Mouse (Mus musculus) lung, postnatal 0 days (tissue): ENCODE data around the gene Ptprcap. TPM values are rescaled to one million over a fixed set of nuclear protein-coding genes. Genes with fewer than 3 reads are reported as not detected.

Experiments
- ATAC-seq: fragments of 200-750 bp; cut with Nextera tagmentation; 2 replicates; pipeline ENCODE4 v1.8.0; 2017; ENCODE audit warnings: moderate library complexity
- DNase-seq: peaks from one replicate; pipeline ENCODE4 v3.0.0-alpha.2; 2016; ENCODE audit warnings: low spot score
- H3K27ac ChIP-seq: fragments of 300-500 bp; sonication (generic); 2 replicates; pipeline ENCODE4 v1.5.1; 2014; ENCODE audit warnings: antibody characterized with exemption, mild to moderate bottlenecking, low read length, mixed read lengths
- H3K27me3 ChIP-seq: fragments of 300-500 bp; sonication (generic); replicated peaks from 2 replicates; pipeline ENCODE4 v1.6.1; 2014; ENCODE audit warnings: low read length, mixed read lengths; ENCODE audit not compliant: insufficient read depth
- H3K36me3 ChIP-seq: fragments of 300-500 bp; sonication (generic); 2 replicates; pipeline ENCODE4 v1.6.1; 2014; ENCODE audit warnings: low read length, mixed read lengths; ENCODE audit not compliant: insufficient read depth
- H3K4me1 ChIP-seq: fragments of 300-500 bp; sonication (generic); 2 replicates; pipeline ENCODE4 v1.6.1; 2014; ENCODE audit warnings: antibody characterized with exemption, low read depth, low read length, mixed read lengths; ENCODE audit not compliant: insufficient read depth
- H3K4me2 ChIP-seq: fragments of 300-500 bp; sonication (generic); replicated peaks from 2 replicates; pipeline ENCODE4 v1.6.1; 2014; ENCODE audit warnings: low read depth, mild to moderate bottlenecking, low read length, moderate library complexity, mixed read lengths
- H3K4me3 ChIP-seq: fragments of 300-500 bp; sonication (generic); 2 replicates; pipeline ENCODE4 v1.5.1; 2014; ENCODE audit warnings: low read depth, low read length
- H3K9ac ChIP-seq: fragments of 300-500 bp; sonication (generic); replicated peaks from 2 replicates; pipeline ENCODE4 v1.6.1; 2014; ENCODE audit warnings: low read depth, mild to moderate bottlenecking
- H3K9me3 ChIP-seq: fragments of 300-500 bp; sonication (generic); 2 replicates; pipeline ENCODE4 v1.6.1; 2016; ENCODE audit warnings: low read length, mixed read lengths
- CTCF ChIP-seq: IDR thresholded peaks from 2 replicates; pipeline ENCODE4 v1.5.1; 2016; ENCODE audit warnings: antibody characterized with exemption, mild to moderate bottlenecking
- EP300 ChIP-seq: IDR thresholded peaks from 2 replicates; pipeline ENCODE4 v1.6.1; 2016; ENCODE audit warnings: antibody characterized with exemption, mild to moderate bottlenecking, control low read depth
- WGBS: fragments of 180-500 bp; shearing (Covaris S2); extraction: QIAGEN DNeasy Blood & Tissue Kit; methylation state at CpG from one replicate; pipeline ENCODE4 v1.1.7; 2014; 5-methylcytosine and 5-hydroxymethylcytosine counted together
- polyA plus RNA-seq: library from polyadenylated mRNA; unstranded; fragments of >200 nt; fragmentation: Nextera tagmentation; extraction: Ambion mirVana; gene quantifications from 2 replicates; pipeline ENCODE4 v1.2.1, GENCODE M21; 2015

Ptprcap gene
- polyA plus RNA-seq, 1 experiment from 2014 or later: 3.7 TPM

DNA sequence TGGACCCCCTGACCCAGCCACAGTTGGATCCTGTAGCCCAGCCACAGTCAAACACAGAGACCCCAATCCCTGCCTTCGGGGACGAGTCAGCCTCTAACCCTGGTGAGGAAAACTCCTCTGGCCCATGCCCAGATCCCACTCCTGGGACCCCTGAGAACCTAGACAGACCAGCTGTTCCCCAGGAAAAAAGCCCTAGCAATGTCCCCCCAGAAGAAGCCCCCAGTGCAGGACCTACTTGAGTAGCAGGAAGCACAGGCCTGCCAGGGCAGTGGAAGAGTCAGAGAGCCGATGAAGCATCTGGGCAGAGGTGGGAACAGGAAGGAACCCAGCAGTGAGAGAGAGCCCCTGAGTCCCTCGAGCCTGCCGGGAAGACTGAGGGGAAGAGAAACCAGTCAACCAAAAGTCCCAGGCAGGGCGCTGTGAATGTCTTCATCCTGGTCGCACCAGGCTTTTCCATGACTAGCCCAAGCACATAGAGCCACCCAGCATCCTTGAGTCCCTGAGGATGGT, 9.6 kb upstream of the Ptprcap start, which contains the start of gene Cabp4:
Cabp4 (minus strand) TSS at position 275 of the 510 bp plus-strand sequence.
- DNase-seq (no peak), ATAC-seq (no peak)
- H3K4me2 ChIP-seq: no peak within 1 kb of the TSS
- no peaks in the 10 kb centered on the region for H3K9me3 ChIP-seq
- H3K27ac ChIP-seq: no peak within 1 kb of the TSS; the same call in 1 of the 2 replicates
- TF ChIP-seq CTCF (no peak), EP300 (no peak)
- no peak within 1 kb of the TSS for H3K4me3 ChIP-seq
- H3K4me1 ChIP-seq: peaks cover 7% of the 10 kb centered on the region; the same call in 1 of the 2 replicates
- 74% methylated on average over 7 of the region's 7 CpGs for WGBS
- H3K36me3 ChIP-seq: no peaks in the 10 kb centered on the region
- no peaks in the 10 kb centered on the region for H3K27me3 ChIP-seq
- H3K9ac ChIP-seq: no peak within 1 kb of the TSS

DNA sequence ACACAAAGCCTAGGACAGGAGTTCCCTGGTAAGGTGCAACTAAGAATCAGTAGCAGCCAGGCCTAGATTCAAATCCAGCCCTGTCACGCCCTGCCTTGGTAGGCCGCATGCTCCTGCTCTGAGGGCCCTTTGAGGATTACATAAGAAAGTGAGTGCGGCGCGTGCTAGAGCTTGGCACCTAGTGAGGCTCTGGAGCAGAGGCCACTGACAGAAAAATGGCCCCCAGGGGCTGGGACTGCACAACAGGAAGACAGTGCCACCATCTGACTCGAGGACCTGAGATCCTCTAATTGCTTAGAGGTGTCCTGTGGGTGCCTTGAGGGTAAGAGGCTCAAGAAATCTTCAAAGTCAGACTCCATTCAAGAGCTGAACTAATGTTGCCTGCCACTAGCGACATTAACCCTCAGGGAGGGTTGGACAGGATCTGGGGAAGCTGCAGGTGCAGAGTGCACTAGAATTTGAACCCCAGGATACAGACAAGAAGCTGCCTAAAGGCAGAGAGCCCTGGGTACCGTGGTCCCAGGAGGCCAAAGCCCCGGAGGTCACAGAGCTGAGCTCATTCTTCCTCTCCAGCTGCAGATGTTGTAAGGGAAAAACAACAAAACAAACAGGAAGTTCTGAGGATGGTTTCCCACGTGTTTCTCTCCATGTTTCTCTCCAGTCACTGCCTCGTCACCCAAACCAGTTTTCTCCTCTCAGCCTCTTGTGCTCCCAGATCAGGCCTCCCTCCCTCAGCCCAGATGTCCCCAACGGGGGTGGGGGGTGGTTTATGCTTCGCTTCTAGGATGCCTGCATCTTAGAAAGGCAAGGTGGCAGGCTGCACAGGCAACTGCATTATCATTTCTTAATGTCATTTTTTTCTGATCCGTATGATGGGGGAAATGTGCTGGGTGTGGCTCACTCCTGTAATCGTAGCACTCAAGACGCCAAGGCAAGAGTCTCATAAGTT, 8.6 kb upstream of the Ptprcap start:
- Histone ChIP-seq H3K27ac (peak overlapping the region; percentile 43), H3K4me1 (peaks cover 12% of the 10 kb centered on the region; the same call in 1 of the 2 replicates), H3K9me3 (no peaks in the 10 kb centered on the region), H3K36me3 (no peaks in the 10 kb centered on the region), H3K4me2 (no peak overlapping the region), H3K4me3 (no peak overlapping the region), H3K9ac (no peak overlapping the region), H3K27me3 (no peaks in the 10 kb centered on the region)
- 64% methylated on average over 16 of the region's 16 CpGs for WGBS
- ATAC-seq (no peak), DNase-seq (peak; percentile 35)
- TF ChIP-seq CTCF (no peak), EP300 (no peak)

GRCm38 (mm10) chr19:4145936-4146335, 7.5 kb upstream of the Ptprcap start:
- DNase-seq (no peak), ATAC-seq (no peak)
- Histone ChIP-seq H3K4me1 (peaks cover 12% of the 10 kb centered on the region; the same call in 1 of the 2 replicates), H3K27me3 (no peaks in the 10 kb centered on the region), H3K27ac (no peak overlapping the region), H3K4me2 (no peak overlapping the region), H3K9ac (no peak overlapping the region), H3K9me3 (no peaks in the 10 kb centered on the region), H3K36me3 (no peaks in the 10 kb centered on the region; the same call in 1 of the 2 replicates), H3K4me3 (no peak overlapping the region)
- 91% methylated on average over 5 of the region's 5 CpGs for WGBS
- no peak for TF ChIP-seq CTCF
- no peak for TF ChIP-seq EP300

- DNase-seq (no peak), ATAC-seq (no peak)
- 62% methylated on average over 12 of the region's 12 CpGs for WGBS
- Histone ChIP-seq H3K4me3 (no peak overlapping the region), H3K36me3 (no peaks in the 10 kb centered on the region; the same call in 1 of the 2 replicates), H3K9ac (no peak overlapping the region), H3K27ac (0 out of 2 replicates have a peak overlapping the region, but pooled peaks have one; percentile 69), H3K27me3 (no peaks in the 10 kb centered on the region), H3K4me1 (peaks cover 12% of the 10 kb centered on the region; the same call in 1 of the 2 replicates), H3K9me3 (no peaks in the 10 kb centered on the region), H3K4me2 (no peak overlapping the region)
- no peak for TF ChIP-seq CTCF
Observed at GRCm38 (mm10) chr19:4146366-4147021, 6.9 kb upstream of the Ptprcap start.

GRCm38 (mm10) chr19:4147022-4147405, 6.4 kb upstream of the Ptprcap start:
- TF ChIP-seq EP300: no peak
- TF ChIP-seq CTCF: no peak
- 41% methylated on average over 3 of the region's 3 CpGs for WGBS
- no peak overlapping the region for H3K9ac ChIP-seq

More at GRCm38 (mm10) chr19:4147022-4147405, 6.4 kb upstream of the Ptprcap start:
- peak; percentile 55 for DNase-seq
- Histone ChIP-seq H3K4me2 (no peak overlapping the region), H3K4me1 (peaks cover 12% of the 10 kb centered on the region; the same call in 1 of the 2 replicates), H3K9me3 (no peaks in the 10 kb centered on the region), H3K36me3 (no peaks in the 10 kb centered on the region; the same call in 1 of the 2 replicates), H3K4me3 (no peak overlapping the region), H3K27me3 (no peaks in the 10 kb centered on the region), H3K27ac (peak overlapping the region; percentile 69; the same call in 1 of the 2 replicates)
- peak; percentile 5; the same call in 1 of the 2 replicates for ATAC-seq
